Mouse (Mus musculus): ENCODE data around the gene Slc27a2. TPM values are rescaled to one million over a fixed set of nuclear protein-coding genes. Genes with fewer than 3 reads are reported as not detected.

The Slc27a2 gene
- 20.7 and 27.3 TPM in 2 replicates for polyA plus RNA-seq (2015; fragmentation: Nextera tagmentation; extraction: Ambion mirVana)

DNA sequence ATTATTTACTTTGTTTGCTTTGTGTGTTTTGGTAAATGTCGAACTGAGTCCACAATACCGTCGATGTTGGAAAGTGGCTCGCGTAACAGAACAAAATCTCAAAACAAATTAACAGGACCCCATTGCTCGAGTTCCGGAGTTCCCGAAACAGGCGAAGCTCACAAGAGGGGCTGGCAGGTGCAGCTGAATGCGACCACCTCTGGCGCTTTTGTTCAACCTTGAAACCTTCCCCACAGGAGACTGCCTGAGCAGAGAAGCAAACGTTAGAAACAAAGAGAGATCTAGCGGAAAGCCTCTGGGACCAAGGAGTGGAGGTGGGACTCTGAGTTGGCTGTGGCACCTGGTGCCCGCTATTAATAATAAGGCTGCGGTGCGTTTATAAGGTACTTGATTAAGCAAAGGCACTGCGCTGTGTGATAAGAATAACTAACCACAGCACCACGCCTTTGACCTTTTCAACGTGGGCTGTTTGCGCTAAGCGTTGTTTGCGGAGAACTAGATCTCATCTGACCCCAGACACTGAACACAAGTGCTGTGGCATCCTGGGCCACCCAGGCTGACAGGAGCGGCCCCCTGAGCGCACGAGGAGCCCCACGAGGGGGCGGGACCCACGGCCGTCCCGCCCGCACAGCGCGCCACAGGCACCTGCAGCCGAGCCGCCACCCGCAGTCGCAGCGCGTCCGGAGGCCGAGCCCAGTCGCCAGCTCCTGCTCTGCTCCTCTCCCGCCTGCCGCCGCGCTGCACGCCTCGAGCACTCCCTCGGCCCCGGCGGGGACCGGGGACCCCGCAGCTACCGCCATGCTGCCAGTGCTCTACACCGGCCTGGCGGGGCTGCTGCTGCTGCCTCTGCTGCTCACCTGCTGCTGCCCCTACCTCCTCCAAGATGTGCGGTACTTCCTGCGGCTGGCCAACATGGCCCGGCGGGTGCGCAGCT is at the start of gene Slc27a2:
Gene Slc27a2, plus strand, starts transcription at position 51 of the 934 bp plus-strand sequence.

DNA sequence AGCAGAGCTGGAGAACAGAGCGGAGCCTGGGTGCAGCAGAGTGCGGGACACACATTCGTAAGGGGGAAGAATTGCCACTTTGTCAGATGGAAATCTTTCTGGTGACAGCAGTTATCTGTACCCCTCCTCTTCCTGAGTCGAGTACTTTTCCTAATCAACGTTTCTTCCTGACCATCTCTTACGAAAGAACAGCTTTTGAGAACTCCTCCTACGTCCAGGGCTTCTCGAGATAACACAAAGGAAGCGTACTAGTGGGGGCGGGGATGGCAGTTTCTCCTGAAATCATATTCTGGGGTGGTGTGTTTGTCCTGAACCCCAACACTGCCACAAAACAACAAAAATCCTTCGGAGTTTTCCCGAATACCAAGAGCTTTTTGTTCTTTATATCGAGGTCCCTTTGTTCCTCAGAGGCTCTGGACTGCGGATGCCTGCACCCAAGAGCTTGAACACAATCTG is 67.1 kb downstream of the Slc27a2 start, which contains the start of gene Hdc:
Gene Hdc, minus strand, starts transcription at position 51 of the 456 bp plus-strand sequence.

Other genes starting within 250 kb of the Slc27a2 start
- gene Atp8b4, start 51.7 kb upstream of the Slc27a2 start, polyA plus RNA-seq (2015; fragmentation: Nextera tagmentation; extraction: Ambion mirVana), result 0.57 and 0.62 TPM in 2 replicates
- 13.5 and 35.0 TPM in 2 replicates for gene Hdc, start 66.9 kb downstream of the Slc27a2 start, polyA plus RNA-seq (2015; fragmentation: Nextera tagmentation; extraction: Ambion mirVana)
- gene Gabpb1, start 123.9 kb downstream of the Slc27a2 start, polyA plus RNA-seq (2015; fragmentation: Nextera tagmentation; extraction: Ambion mirVana), result 17.3 and 21.0 TPM in 2 replicates
- gene Usp8, start 154.9 kb downstream of the Slc27a2 start, polyA plus RNA-seq (2015; fragmentation: Nextera tagmentation; extraction: Ambion mirVana), result 24.5 and 37.2 TPM in 2 replicates
- gene Usp50, start 231.1 kb downstream of the Slc27a2 start, polyA plus RNA-seq (2015; fragmentation: Nextera tagmentation; extraction: Ambion mirVana), result 2.0 and 5.1 TPM in 2 replicates

Measured in adrenal gland, postnatal 0 days (tissue).